Comparison of ENCODE assay signal across 1 mouse cellular context in genomic region chr4:150237636-150238361, GRCm38 (mm10).
TF ChIP-seq lines count a peak whose summit lies in the region.

No protein-coding gene starts in this region.

TF ChIP-seq in CH12.LX, 34 proteins besides CTCF, POLR2A, EP300 and RAD21 (continued from another document):
- TF ChIP-seq IRF4 (IDR thresholded peaks at IDR 0.05; ENCODE audit: low read depth, low read length) (no peak), USF2 (conservative IDR thresholded peaks at IDR 0.05; ENCODE audit: low read depth, low read length) (no peak), MAX (IDR thresholded peaks at IDR 0.05; ENCODE audit: low read length) (no peak), MAZ (IDR thresholded peaks at IDR 0.05; ENCODE audit: low read depth, low read length) (no peak), RCOR1 (conservative IDR thresholded peaks at IDR 0.05; ENCODE audit: low read depth, low read length) (no peak), NELFE (IDR thresholded peaks at IDR 0.05; ENCODE audit: low read depth, low read length) (no peak), HCFC1 (IDR thresholded peaks at IDR 0.05; ENCODE audit: low read depth, low read length) (no peak), UBTF (IDR thresholded peaks at IDR 0.05; ENCODE audit: low read depth, low read length) (no peak)
